Mouse (Mus musculus) C3H10T1/2 (cell line): ENCODE measurements around the gene Pax7. TPM values are rescaled to one million over a fixed set of nuclear protein-coding genes. Genes with fewer than 3 reads are reported as not detected.

Experiments used
- polyA plus RNA-seq, 2 experiments: library from polyadenylated mRNA; unstranded; fragments of >200 nt; fragmentation: generic; extraction: Trizol; gene quantifications; one replicate each; pipeline ENCODE4 v1.2.1; 2012; ENCODE audit warnings: missing spikeins in 2 of 2

Gene Pax7
- not detected for polyA plus RNA-seq

GRCm38 (mm10) chr4:139833036-139833634 is at the start of gene Pax7:
Gene Pax7, minus strand, starts transcription at chr4:139833528.

Other genes starting within 250 kb of the Pax7 start
- gene Gm21969, start 230.3 kb downstream of the Pax7 start, polyA plus RNA-seq = not detected
- 1 to 10 TPM; 3.0 to 9.1 TPM for gene Aldh4a1, start 210.7 kb downstream of the Pax7 start, polyA plus RNA-seq
- gene Tas1r2, start 180.0 kb downstream of the Pax7 start, polyA plus RNA-seq = under 1 TPM in 1 of 2 experiments, not detected in 1; 0.05 TPM
- under 1 TPM; 0.01 TPM for gene Klhdc7a, start 134.5 kb upstream of the Pax7 start, polyA plus RNA-seq